Mouse (Mus musculus) kidney, adult 2 months (tissue): ENCODE measurements around the gene Ksr1.

ENCODE experiments used
- CTCF ChIP-seq: fragments of 200-500 bp; conservative IDR thresholded peaks from 2 replicates; pipeline ENCODE4 v1.5.1; 2011; ENCODE audit warnings: low read depth, mild to moderate bottlenecking, control low read depth, low read length, moderate library complexity, mixed read lengths; ENCODE audit not compliant: insufficient read depth, insufficient read length
- POLR2A ChIP-seq: fragments of 200-500 bp; IDR thresholded peaks from one replicate; pipeline ENCODE4 v1.6.1; 2011; ENCODE audit warnings: low read depth, low read length, control low read depth

GRCm38 (mm10) chr11:78978176-78979019 lies 167.8 kb downstream of the Ksr1 start:
- TF ChIP-seq POLR2A (no peak), CTCF (no peak)
